Mouse (Mus musculus): ENCODE measurements around the gene Taf1. TPM values are rescaled to one million over a fixed set of nuclear protein-coding genes. Genes with fewer than 3 reads are reported as not detected.
"Not testable (repeated sequence)": the region's sequence is repeated elsewhere in the genome, so short reads cannot be mapped to it uniquely, and the experiment has no call there.

Taf1 gene
- 10.6 and 12.2 TPM in 2 replicates for polyA plus RNA-seq (2015; fragmentation: Nextera tagmentation; extraction: Ambion mirVana)

DNA sequence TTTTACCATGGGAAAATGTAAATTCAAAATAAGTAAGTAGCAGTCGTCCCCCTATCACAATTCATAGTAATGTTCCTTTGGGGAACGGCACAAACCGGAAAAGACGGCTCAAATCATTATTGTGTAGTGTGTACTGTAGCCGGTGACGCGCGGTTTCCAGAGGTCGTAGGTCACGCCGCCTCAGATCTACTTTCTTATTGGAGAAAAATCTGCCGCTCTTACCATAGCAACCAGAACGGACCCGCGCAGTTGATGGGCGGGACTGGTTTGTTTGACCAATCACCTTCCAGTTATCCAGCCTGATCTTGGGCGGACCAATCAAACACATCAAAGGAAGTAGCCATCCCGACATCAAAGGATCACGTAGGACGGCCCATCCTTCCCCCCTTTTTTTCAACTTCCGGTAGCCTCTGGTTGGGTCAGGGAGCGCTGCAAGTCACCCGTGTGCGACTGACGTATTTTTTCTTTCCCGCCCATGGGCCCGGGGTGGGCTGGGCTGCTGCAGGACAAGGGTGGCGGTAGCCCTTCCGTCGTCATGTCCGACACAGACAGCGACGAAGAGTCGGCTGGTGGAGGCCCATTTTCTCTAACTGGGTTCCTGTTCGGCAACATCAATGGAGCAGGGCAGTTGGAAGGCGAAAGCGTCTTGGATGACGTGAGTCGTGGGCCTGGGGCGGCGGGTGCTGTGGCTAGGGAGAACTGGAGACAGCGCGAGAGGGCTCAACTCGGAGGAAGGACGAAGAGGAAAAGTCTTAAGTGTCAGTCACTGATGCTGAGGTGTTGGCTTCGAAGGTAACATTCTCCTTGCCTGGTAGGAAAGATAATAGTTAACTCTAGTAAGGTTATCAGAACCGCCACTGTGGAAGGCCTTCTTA is at the start of gene Taf1:
Taf1 (plus strand) TSS at position 388 of the 875 bp plus-strand sequence.
- H3K9ac ChIP-seq = peak within 1 kb of the TSS; percentile 57
- H3K36me3 ChIP-seq = no peaks in the 10 kb centered on the region
- H3K9me3 ChIP-seq = no peaks in the 10 kb centered on the region
- peak within 1 kb of the TSS; percentile 57 for H3K4me3 ChIP-seq
- ATAC-seq (ENCODE audit: insufficient number of reproducible peaks, low FRiP score, low TSS enrichment, low read depth) = peak; percentile 99
- H3K27ac ChIP-seq = peak within 1 kb of the TSS; percentile 59; the same call in 1 of the 2 replicates
- H3K27me3 ChIP-seq = 0 out of 2 replicates have a peak, but pooled peaks cover 3% of the 10 kb centered on the region
- H3K4me2 ChIP-seq = peak within 1 kb of the TSS; percentile 49
- no peaks in the 10 kb centered on the region for H3K4me1 ChIP-seq
- WGBS = 19% methylated on average over 47 of the region's 47 CpGs

DNA sequence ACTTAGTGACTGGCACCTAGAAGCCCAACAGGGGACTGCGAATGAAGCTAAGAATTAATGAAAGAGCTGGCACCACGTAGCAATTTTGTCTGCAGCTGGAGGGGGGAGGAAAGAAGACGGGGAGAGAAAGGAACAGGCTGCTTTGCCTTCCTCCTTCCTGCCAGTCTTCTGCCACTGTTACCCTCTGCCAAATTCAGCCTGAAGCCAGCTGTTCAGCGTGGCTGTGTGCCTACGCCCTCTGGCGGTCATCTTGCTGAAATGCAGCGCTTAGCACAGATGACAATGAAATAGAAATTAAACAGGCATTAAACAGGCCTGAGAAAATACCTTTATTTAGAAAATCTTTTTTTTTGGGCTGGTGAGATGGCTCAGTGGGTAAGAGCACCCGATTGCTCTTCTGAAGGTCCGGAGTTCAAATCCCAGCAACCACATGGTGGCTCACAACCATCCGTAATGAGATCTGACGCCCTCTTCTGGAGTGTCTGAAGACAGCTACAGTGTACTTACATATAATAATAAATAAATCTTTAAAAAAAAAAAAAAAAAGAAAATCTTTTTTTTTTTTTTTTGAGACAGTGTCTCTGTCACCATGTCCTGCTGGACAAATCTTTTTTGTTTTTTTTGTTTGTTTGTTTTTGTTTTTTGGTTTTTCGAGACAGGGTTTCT is 45.9 kb upstream of the Taf1 start:
- H3K27me3 ChIP-seq; H3K9ac ChIP-seq; H3K4me2 ChIP-seq; H3K4me1 ChIP-seq; H3K27ac ChIP-seq; H3K36me3 ChIP-seq; H3K4me3 ChIP-seq; H3K9me3 ChIP-seq; ATAC-seq (ENCODE audit: insufficient number of reproducible peaks, low FRiP score, low TSS enrichment, low read depth): not testable (repeated sequence)
- WGBS = 26% methylated on average over 10 of the region's 12 CpGs

DNA sequence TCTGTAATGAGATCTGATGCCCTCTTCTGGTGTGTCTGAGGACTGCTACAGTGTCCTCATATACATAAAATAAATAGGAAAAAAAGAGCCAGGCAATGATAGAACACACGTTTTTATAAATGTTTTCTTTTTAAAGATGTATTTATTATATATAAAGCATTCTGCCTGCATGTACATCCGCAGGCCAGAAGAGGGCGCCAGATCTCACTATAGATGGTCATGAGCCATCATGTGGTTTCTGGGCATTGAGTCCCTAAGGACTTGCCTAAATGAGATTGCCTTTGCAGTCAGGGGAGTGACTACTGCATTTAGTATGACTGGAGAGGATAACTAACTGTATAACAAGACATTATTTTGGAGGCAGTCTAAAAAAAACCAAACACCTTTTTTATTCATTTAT is 27.9 kb upstream of the Taf1 start:
- ATAC-seq (ENCODE audit: insufficient number of reproducible peaks, low FRiP score, low TSS enrichment, low read depth) = no peak
- no peak overlapping the region for H3K4me2 ChIP-seq
- H3K9ac ChIP-seq = no peak overlapping the region
- no peaks in the 10 kb centered on the region for H3K36me3 ChIP-seq
- no peak overlapping the region for H3K27ac ChIP-seq
- no peaks in the 10 kb centered on the region for H3K4me1 ChIP-seq
- 13% methylated on average over 3 of the region's 3 CpGs for WGBS
- H3K4me3 ChIP-seq = no peak overlapping the region
- H3K27me3 ChIP-seq = no peaks in the 10 kb centered on the region
- no peaks in the 10 kb centered on the region for H3K9me3 ChIP-seq

DNA sequence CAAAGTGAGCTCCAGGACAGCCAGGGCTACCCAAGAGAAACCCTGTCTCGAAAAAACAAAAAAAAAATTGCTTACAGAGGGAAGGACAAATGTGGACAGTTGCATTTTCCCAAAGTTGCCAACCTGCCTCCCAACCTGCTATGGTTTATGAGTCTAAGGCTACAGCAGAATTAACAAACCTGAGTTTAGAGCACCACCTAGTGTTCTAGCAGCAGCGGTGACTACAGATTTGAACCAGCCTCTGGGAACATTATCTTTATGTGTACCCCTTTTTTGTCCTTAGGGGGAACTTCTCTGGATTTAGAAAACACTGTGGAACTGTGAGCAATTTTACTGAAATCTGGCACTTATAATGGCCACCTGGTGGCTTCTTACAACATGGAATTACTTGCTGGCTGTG is 16.8 kb upstream of the Taf1 start:
- Histone ChIP-seq H3K9ac (no peak overlapping the region), H3K36me3 (no peaks in the 10 kb centered on the region), H3K9me3 (no peaks in the 10 kb centered on the region), H3K27me3 (no peaks in the 10 kb centered on the region), H3K4me1 (no peaks in the 10 kb centered on the region), H3K4me3 (no peak overlapping the region), H3K4me2 (no peak overlapping the region), H3K27ac (no peak overlapping the region)
- WGBS = 9% methylated on average over 2 of the region's 2 CpGs
- no peak for ATAC-seq (ENCODE audit: insufficient number of reproducible peaks, low FRiP score, low TSS enrichment, low read depth)

DNA sequence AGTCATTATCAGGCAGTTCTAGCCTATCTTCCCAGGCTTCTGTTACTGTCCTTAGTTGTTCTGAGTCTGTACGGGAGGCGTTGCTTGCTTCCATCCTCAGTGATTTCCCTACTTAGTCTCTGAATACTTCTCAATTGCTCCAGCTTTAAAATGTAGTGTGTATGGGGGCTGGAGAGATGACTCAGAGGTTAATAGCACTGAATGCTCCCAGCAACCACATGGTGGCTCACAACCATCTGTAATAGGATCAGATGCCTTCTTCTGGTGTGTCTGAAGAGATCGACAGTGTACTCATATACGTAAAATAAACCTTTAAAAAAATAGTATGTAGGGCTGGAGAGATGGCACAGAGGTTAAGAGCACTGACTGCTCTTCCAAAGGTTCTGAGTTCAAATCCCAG is 14.5 kb upstream of the Taf1 start:
- Histone ChIP-seq H3K4me2 (no peak overlapping the region), H3K4me1 (no peaks in the 10 kb centered on the region), H3K36me3 (no peaks in the 10 kb centered on the region), H3K27ac (no peak overlapping the region), H3K4me3 (no peak overlapping the region), H3K9ac (no peak overlapping the region), H3K27me3 (no peaks in the 10 kb centered on the region), H3K9me3 (no peaks in the 10 kb centered on the region)
- ATAC-seq (ENCODE audit: insufficient number of reproducible peaks, low FRiP score, low TSS enrichment, low read depth) = no peak
- WGBS = 90% methylated on average over 4 of the region's 4 CpGs

DNA sequence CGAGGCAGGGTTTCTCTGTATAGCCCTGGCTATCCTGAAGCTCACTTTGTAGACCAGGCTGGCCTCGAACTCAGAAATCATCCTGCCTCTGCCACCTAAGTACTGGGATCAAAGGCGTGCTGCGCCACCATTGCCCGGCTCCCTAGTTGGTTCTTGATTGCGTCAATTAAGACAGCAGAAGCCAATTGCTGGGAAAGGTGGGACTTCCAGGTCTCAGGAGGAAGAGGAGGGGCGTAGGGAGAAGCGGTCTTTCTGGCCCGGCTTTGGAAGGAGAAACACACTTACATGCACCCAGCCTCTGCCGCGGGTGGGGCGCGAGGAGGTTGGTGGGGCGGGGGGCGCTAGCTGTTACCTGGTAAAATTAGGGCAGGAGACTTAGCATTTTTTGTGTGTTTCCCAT is 10.5 kb upstream of the Taf1 start:
- WGBS = 83% methylated on average over 15 of the region's 15 CpGs
- Histone ChIP-seq H3K9ac (no peak overlapping the region), H3K27me3 (no peaks in the 10 kb centered on the region), H3K4me1 (no peaks in the 10 kb centered on the region), H3K9me3 (no peaks in the 10 kb centered on the region), H3K36me3 (no peaks in the 10 kb centered on the region), H3K27ac (no peak overlapping the region), H3K4me3 (no peak overlapping the region), H3K4me2 (no peak overlapping the region)
- ATAC-seq (ENCODE audit: insufficient number of reproducible peaks, low FRiP score, low TSS enrichment, low read depth) = no peak

DNA sequence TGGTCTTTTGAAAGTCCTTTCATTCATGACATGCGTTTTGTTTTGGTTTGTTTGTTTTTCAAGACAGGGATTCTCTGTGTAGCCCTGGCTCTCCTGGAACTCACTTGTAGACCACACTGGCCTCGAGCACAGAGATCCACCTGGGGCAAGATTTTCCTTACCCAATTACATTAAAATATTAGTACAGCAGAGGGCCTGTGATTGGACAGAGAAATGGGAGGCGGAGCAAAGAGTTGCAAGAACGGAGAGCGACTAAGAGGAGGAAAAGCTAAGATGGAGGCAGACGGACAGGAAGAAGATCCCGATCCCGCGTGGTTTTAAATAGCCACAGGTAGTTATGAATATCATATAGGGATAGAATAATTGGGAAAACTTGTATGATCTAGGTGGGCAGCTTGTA is 5.2 kb upstream of the Taf1 start:
- ATAC-seq (ENCODE audit: insufficient number of reproducible peaks, low FRiP score, low TSS enrichment, low read depth) = no peak
- no peak overlapping the region for H3K4me2 ChIP-seq
- 49% methylated on average over 9 of the region's 9 CpGs for WGBS
- no peak overlapping the region for H3K9ac ChIP-seq
- H3K4me3 ChIP-seq = peak overlapping the region; percentile 9; the same call in 1 of the 2 replicates
- H3K36me3 ChIP-seq = no peaks in the 10 kb centered on the region
- H3K27ac ChIP-seq = no peak overlapping the region
- no peaks in the 10 kb centered on the region for H3K27me3 ChIP-seq
- H3K9me3 ChIP-seq = no peaks in the 10 kb centered on the region
- H3K4me1 ChIP-seq = no peaks in the 10 kb centered on the region

DNA sequence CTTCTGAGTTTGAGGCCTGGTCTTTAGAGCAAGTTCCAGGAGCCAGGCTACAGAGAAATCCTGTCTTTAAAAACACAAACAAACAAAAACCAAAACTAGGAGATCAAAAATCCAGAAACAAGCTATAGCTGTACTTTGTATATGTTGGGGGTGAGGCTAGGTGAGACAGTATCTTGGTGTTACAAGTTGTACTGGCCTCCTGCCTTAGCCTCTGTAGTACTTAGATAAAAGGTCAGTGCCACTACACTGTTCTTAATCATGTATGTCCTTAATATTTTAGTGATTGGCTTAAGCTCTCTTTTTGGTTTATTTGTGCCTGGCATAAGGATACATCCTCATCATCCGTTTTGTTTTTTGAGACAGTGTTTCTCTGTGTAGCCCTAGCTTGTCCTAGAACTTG is 52.9 kb downstream of the Taf1 start:
- ATAC-seq (ENCODE audit: insufficient number of reproducible peaks, low FRiP score, low TSS enrichment, low read depth) = no peak
- Histone ChIP-seq H3K4me3 (no peak overlapping the region), H3K4me1 (no peaks in the 10 kb centered on the region), H3K36me3 (peaks cover 6% of the 10 kb centered on the region; the same call in 1 of the 2 replicates), H3K27me3 (no peaks in the 10 kb centered on the region), H3K9me3 (no peaks in the 10 kb centered on the region), H3K27ac (no peak overlapping the region), H3K9ac (no peak overlapping the region), H3K4me2 (no peak overlapping the region)
- WGBS = 94% methylated on average over 1 of the region's 1 CpGs

DNA sequence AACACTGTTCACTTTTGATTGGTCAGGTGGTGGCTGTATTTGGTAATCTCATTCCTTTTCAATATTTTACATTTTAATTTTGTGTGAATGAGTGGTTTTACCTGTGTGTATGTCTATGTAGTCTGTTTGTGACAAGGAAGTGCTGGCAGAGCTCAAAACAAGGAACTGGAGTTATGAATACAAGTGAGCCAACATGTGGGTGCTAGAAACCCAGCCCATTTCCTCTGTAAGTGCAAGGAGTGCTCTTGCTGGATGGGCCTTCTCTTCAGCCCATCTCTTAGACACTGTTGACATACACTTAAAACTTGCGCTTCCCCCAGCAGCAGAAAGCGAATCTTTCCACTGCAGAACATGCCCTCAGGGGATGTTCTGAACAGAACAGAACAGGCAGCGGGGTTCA is 83.6 kb downstream of the Taf1 start:
- ATAC-seq (ENCODE audit: insufficient number of reproducible peaks, low FRiP score, low TSS enrichment, low read depth) = no peak
- H3K9me3 ChIP-seq = no peaks in the 10 kb centered on the region
- H3K9ac ChIP-seq = no peak overlapping the region
- no peak overlapping the region for H3K27ac ChIP-seq
- H3K4me3 ChIP-seq = no peak overlapping the region
- H3K36me3 ChIP-seq = no peaks in the 10 kb centered on the region
- whole genome bisulfite sequencing = 69% methylated on average over 3 of the region's 3 CpGs
- H3K4me2 ChIP-seq = no peak overlapping the region
- H3K27me3 ChIP-seq = no peaks in the 10 kb centered on the region; the same call in 1 of the 2 replicates
- H3K4me1 ChIP-seq = no peaks in the 10 kb centered on the region

DNA sequence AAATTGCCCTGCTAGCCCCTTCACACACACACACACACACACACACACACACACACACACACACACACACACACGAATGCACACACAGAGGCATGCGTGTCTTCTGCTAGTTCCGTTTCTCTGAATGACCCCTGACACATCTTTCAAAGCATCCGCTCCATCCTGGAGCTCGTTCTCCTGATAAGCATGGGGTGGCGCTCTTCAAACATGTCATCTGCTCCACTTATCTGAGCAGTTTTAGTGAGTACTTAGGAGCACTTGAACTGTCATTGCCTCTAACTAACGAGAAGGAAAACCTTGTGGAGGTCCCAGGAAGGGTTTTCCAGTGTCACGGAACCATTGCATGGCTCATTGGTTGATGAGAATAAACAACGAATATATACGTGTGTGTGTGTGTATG is 85.4 kb downstream of the Taf1 start:
- 63% methylated on average over 10 of the region's 10 CpGs for WGBS
- Histone ChIP-seq H3K27ac (no peak overlapping the region), H3K4me2 (no peak overlapping the region), H3K27me3 (no peaks in the 10 kb centered on the region; the same call in 1 of the 2 replicates), H3K4me1 (no peaks in the 10 kb centered on the region), H3K9me3 (no peaks in the 10 kb centered on the region), H3K4me3 (no peak overlapping the region), H3K9ac (no peak overlapping the region), H3K36me3 (no peaks in the 10 kb centered on the region)
- ATAC-seq (ENCODE audit: insufficient number of reproducible peaks, low FRiP score, low TSS enrichment, low read depth) = no peak

DNA sequence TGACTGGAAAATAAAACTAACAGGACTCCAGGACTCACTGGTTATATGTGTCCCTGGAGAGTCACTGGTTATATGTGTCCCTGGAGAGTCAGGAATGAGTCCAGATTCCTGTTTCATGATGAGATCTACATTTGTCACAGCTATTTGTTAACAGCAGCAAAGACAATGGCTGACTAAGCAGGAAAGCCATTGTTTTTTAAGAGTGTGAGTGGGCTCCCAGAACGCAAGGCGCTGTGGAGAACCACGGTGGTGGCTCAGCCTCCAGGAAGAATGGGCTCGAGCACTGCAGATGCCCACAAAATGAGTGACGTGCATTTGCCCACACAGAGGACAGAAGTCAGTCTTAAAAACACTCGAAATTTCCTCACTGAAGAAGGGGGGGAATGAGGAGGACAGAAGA is 87.8 kb downstream of the Taf1 start:
- no peaks in the 10 kb centered on the region; the same call in 1 of the 2 replicates for H3K27me3 ChIP-seq
- H3K4me1 ChIP-seq = no peaks in the 10 kb centered on the region
- H3K4me2 ChIP-seq = no peak overlapping the region
- no peaks in the 10 kb centered on the region for H3K9me3 ChIP-seq
- H3K36me3 ChIP-seq = no peaks in the 10 kb centered on the region
- 53% methylated on average over 6 of the region's 6 CpGs for WGBS
- no peak overlapping the region for H3K9ac ChIP-seq
- ATAC-seq (ENCODE audit: insufficient number of reproducible peaks, low FRiP score, low TSS enrichment, low read depth) = no peak
- no peak overlapping the region for H3K4me3 ChIP-seq
- no peak overlapping the region for H3K27ac ChIP-seq

DNA sequence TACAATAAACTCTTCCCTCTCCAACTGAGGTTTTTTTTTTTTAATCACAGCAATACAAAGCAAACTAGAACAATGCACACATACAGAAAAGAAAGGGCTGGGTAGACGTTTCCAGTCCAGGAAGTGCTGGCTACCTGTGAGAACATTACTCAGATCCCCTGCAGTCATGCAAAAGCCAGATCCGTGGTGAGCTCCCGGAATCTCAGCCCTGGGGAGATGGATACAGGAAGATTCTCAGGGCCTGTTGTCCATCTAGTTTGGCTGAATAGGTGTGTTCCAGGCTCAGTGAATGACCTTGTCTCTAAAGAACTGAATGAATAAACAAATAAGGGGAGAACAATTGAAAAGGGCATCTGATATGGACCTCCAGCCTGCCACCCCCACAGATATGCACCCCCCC is 90.0 kb downstream of the Taf1 start:
- H3K27me3 ChIP-seq = no peaks in the 10 kb centered on the region; the same call in 1 of the 2 replicates
- no peaks in the 10 kb centered on the region for H3K36me3 ChIP-seq
- H3K4me1 ChIP-seq = no peaks in the 10 kb centered on the region
- no peak overlapping the region for H3K9ac ChIP-seq
- H3K4me3 ChIP-seq = no peak overlapping the region
- H3K27ac ChIP-seq = no peak overlapping the region
- ATAC-seq (ENCODE audit: insufficient number of reproducible peaks, low FRiP score, low TSS enrichment, low read depth) = no peak
- H3K9me3 ChIP-seq = no peaks in the 10 kb centered on the region
- H3K4me2 ChIP-seq = no peak overlapping the region
- WGBS = 54% methylated on average over 3 of the region's 3 CpGs

Measured in limb, embryonic 15.5 days (tissue).